Mouse (Mus musculus) liver, postnatal 0 days (tissue): ENCODE measurements at regions not wholly inside any gene's neighbourhood (a gene's known extent, or its start where the extent isn't known, plus 50 kb on each side); places are given as distances from the start of the nearest gene placed in this dataset.

Experiments used
- ATAC-seq: fragments of 200-750 bp; cut with Nextera tagmentation; 2 replicates; pipeline ENCODE4 v1.8.0; 2017; ENCODE audit warnings: mild to moderate bottlenecking, moderate library complexity
- DNase-seq: peaks from one replicate; pipeline ENCODE4 v3.0.0-alpha.2; 2016
- H3K27ac ChIP-seq: fragments of 300-500 bp; sonication (generic); 2 replicates; pipeline ENCODE4 v1.5.1; 2014; ENCODE audit warnings: antibody characterized with exemption, moderate library complexity, mild to moderate bottlenecking, low read depth
- H3K27me3 ChIP-seq: fragments of 300-500 bp; sonication (generic); 2 replicates; pipeline ENCODE4 v1.6.1; 2014; ENCODE audit warnings: low read length, control low read depth, mixed read lengths; ENCODE audit not compliant: insufficient read depth
- H3K36me3 ChIP-seq: fragments of 300-500 bp; sonication (generic); replicated peaks from 2 replicates; pipeline ENCODE4 v1.6.1; 2014; ENCODE audit warnings: mild to moderate bottlenecking, control low read depth, low read length, moderate library complexity, mixed read lengths; ENCODE audit not compliant: insufficient read depth
- H3K4me1 ChIP-seq: fragments of 300-500 bp; sonication (generic); 2 replicates; pipeline ENCODE4 v1.6.1; 2014; ENCODE audit warnings: antibody characterized with exemption, mild to moderate bottlenecking, control low read depth; ENCODE audit not compliant: insufficient read depth
- H3K4me2 ChIP-seq: fragments of 300-500 bp; sonication (generic); 2 replicates; pipeline ENCODE4 v1.6.1; 2014; ENCODE audit warnings: low read depth, mild to moderate bottlenecking, low read length, moderate library complexity, mixed read lengths
- H3K4me3 ChIP-seq: fragments of 300-500 bp; sonication (generic); 2 replicates; pipeline ENCODE4 v1.5.1; 2014; ENCODE audit warnings: low read depth, low read length
- H3K9ac ChIP-seq: fragments of 300-500 bp; sonication (generic); replicated peaks from 2 replicates; pipeline ENCODE4 v1.6.1; 2014; ENCODE audit warnings: mild to moderate bottlenecking, moderate library complexity
- H3K9me3 ChIP-seq: fragments of 300-500 bp; sonication (generic); 2 replicates; pipeline ENCODE4 v1.6.1; 2016; ENCODE audit warnings: mild to moderate bottlenecking, control low read depth, low read length, mixed read lengths
- CTCF ChIP-seq: sonication (generic); IDR thresholded peaks from 2 replicates; pipeline ENCODE4 v1.5.1; 2016; ENCODE audit warnings: antibody characterized with exemption, low read depth
- EP300 ChIP-seq: IDR thresholded peaks from 2 replicates; pipeline ENCODE4 v1.6.1; 2016; ENCODE audit warnings: antibody characterized with exemption, low read depth, mild to moderate bottlenecking
- whole genome bisulfite sequencing: fragments of 180-500 bp; shearing (Covaris S2); extraction: QIAGEN DNeasy Blood & Tissue Kit; methylation state at CpG from one replicate; pipeline ENCODE4 v1.1.7; 2014; ENCODE audit not compliant: insufficient replicate concordance; 5-methylcytosine and 5-hydroxymethylcytosine counted together

- no peak for TF ChIP-seq CTCF
- no peak for TF ChIP-seq EP300
- no peaks in the 10 kb centered on the region for H3K27me3 ChIP-seq
- no peaks in the 10 kb centered on the region for H3K4me1 ChIP-seq
- DNase-seq (no peak), ATAC-seq (no peak)
- H3K9me3 ChIP-seq = no peaks in the 10 kb centered on the region
- no peaks in the 10 kb centered on the region for H3K36me3 ChIP-seq
- H3K9ac ChIP-seq = no peak overlapping the region
- no peak overlapping the region for H3K27ac ChIP-seq
- H3K4me2 ChIP-seq = no peak overlapping the region
- no peak overlapping the region for H3K4me3 ChIP-seq
- 59% methylated on average over 9 of the region's 9 CpGs for WGBS
These were observed 101.1 kb downstream of the Mis18a start for GRCm38 (mm10) chr16:90626035-90626670.

GRCm38 (mm10) chr16:90625301-90626034 is 101.7 kb downstream of the Mis18a start:
- H3K4me3 ChIP-seq = no peak overlapping the region
- DNase-seq (no peak), ATAC-seq (no peak)
- H3K9me3 ChIP-seq = no peaks in the 10 kb centered on the region
- WGBS = 65% methylated on average over 16 of the region's 16 CpGs
- no peak overlapping the region for H3K9ac ChIP-seq
- H3K4me2 ChIP-seq = no peak overlapping the region
- H3K36me3 ChIP-seq = no peaks in the 10 kb centered on the region
- H3K27ac ChIP-seq = no peak overlapping the region
- H3K27me3 ChIP-seq = no peaks in the 10 kb centered on the region
- TF ChIP-seq EP300 (no peak), CTCF (no peak)
- H3K4me1 ChIP-seq = no peaks in the 10 kb centered on the region

DNA sequence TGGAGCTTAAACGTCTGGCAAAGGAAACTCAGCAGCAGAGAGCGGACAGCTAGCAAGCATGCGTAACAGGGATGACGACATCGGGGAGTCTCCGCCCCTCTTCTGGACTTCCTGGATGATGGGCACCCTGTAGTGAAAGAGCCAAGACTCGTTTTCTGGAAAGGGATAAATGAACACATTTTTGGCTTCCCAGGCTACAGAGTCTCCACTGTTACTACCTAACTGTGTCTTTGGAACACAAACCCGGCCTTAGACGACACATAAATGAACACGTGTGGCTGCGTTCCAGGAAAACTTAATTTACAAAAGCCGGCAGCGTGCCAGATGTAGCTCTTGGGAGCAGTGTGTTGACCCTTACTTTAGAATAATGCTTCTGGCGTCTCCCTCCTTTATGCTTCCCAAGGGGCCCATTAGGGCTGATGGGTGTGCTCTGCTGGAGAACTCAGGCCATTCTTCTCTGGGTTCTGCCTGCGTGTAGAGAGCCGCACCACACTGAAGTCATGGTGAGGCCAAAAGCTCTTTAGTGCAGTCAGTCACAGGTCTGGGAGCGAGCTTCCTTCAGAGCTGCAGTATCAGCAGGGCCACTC is 103.1 kb downstream of the Mis18a start:
- DNase-seq (peak; percentile 24), ATAC-seq (no peak)
- WGBS = 68% methylated on average over 17 of the region's 17 CpGs
- Histone ChIP-seq H3K9ac (no peak overlapping the region), H3K4me2 (no peak overlapping the region), H3K4me1 (no peaks in the 10 kb centered on the region), H3K9me3 (no peaks in the 10 kb centered on the region), H3K4me3 (no peak overlapping the region), H3K27ac (no peak overlapping the region), H3K36me3 (no peaks in the 10 kb centered on the region), H3K27me3 (no peaks in the 10 kb centered on the region)
- TF ChIP-seq EP300 (no peak), CTCF (0 out of 2 replicates have a peak, but pooled peaks have one; percentile 1)

- no peak overlapping the region for H3K27ac ChIP-seq
- ATAC-seq = no peak
- no peaks in the 10 kb centered on the region for H3K27me3 ChIP-seq
- no peaks in the 10 kb centered on the region for H3K36me3 ChIP-seq
- no peaks in the 10 kb centered on the region for H3K9me3 ChIP-seq
- no peak for DNase-seq
- no peak for TF ChIP-seq CTCF
- TF ChIP-seq EP300 = no peak
- H3K4me1 ChIP-seq = no peaks in the 10 kb centered on the region
- no peak overlapping the region for H3K9ac ChIP-seq
- H3K4me2 ChIP-seq = no peak overlapping the region
- WGBS = 79% methylated on average over 8 of the region's 8 CpGs
- no peak overlapping the region for H3K4me3 ChIP-seq
These were observed 104.5 kb downstream of the Mis18a start for GRCm38 (mm10) chr16:90622677-90623225.

DNA sequence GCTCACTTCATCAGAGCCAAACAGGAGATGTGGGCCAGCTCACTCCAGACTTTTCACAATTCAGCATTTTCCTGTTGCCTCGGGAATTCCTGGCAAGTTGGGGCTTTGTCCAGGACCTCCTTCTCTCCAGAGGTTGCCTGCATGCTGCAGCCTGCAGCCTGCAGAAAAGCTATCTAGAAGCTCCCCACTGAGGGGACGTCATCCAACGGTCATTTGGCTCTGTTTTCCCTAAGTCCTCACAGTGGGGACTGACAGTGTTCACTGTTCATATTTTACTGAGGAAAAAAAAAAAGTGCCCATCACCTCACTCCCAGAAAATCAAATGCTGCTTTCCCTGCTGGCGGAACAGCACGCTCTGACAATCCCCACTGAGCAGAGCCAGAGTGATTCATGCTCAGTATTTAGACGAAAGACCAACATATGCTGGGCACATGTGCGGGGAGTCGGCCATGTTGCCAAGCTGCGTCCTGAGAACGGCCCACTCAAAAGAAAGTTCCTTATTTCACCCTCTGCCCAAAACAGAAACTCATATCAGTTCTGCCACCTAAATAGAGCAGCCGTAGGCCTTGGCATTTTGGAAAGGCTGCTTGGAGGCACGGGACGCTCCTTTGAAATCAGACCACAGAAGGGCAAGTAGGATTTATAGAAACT is 105.3 kb downstream of the Mis18a start:
- no peak overlapping the region for H3K9ac ChIP-seq
- TF ChIP-seq EP300 (no peak), CTCF (no peak)
- no peak overlapping the region for H3K4me2 ChIP-seq
- H3K9me3 ChIP-seq = no peaks in the 10 kb centered on the region
- WGBS = 77% methylated on average over 13 of the region's 13 CpGs
- H3K27me3 ChIP-seq = no peaks in the 10 kb centered on the region
- no peak overlapping the region for H3K4me3 ChIP-seq
- ATAC-seq (no peak), DNase-seq (no peak)
- no peaks in the 10 kb centered on the region for H3K4me1 ChIP-seq
- H3K36me3 ChIP-seq = no peaks in the 10 kb centered on the region
- no peak overlapping the region for H3K27ac ChIP-seq
